Mouse (Mus musculus) thymus, adult 2 months (tissue): ENCODE data around the gene Pnpla6.

Experiments used
- CTCF ChIP-seq: fragments of 200-500 bp; IDR thresholded peaks from 2 replicates; pipeline ENCODE4 v1.5.1; 2012; ENCODE audit warnings: mild to moderate bottlenecking, control low read depth, low read length, moderate library complexity, borderline replicate concordance; ENCODE audit not compliant: control insufficient read depth, poor library complexity, insufficient read depth; ENCODE audit errors: extremely low read depth
- POLR2A ChIP-seq: fragments of 200-500 bp; IDR thresholded peaks from 2 replicates; pipeline ENCODE4 v1.6.1; 2012; ENCODE audit warnings: mild to moderate bottlenecking, low read length, control low read depth, moderate library complexity; ENCODE audit not compliant: control insufficient read depth, poor library complexity, insufficient read depth; ENCODE audit errors: extremely low read depth

DNA sequence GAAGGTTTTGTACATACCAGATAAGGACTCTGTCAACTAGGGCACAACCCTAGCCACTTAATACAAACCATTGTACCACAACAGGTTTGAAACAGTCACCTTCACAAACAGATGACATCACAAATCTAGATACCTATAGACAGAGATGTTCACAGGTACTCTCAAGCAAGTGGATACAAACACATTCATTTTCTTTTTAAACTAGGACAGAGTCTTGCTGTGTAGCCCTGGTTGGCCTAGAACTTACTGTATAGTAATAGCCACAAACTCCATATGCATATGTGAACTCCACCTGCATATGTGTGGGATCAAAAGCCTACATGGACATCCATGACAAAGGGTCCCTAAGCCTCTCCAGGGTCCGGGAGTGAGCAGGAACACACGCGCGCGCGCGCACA lies 71.8 kb downstream of the Pnpla6 start, which contains the start of gene Camsap3:
- TF ChIP-seq CTCF (no peak), POLR2A (no peak)
